Mouse (Mus musculus) ES-E14 (cell line): Measurements from ENCODE around the gene Snrpa.

Source experiments
- MAFK ChIP-seq: IDR thresholded peaks from 2 replicates; pipeline ENCODE4 v1.6.1; 2014; ENCODE audit warnings: mild to moderate bottlenecking, low read depth, low read length, inconsistent platforms; ENCODE audit not compliant: insufficient read depth
- ZNF384 ChIP-seq: IDR thresholded peaks from 2 replicates; pipeline ENCODE4 v1.6.1; 2012; ENCODE audit warnings: low read depth, low read length, inconsistent platforms

- no peak for TF ChIP-seq MAFK
- TF ChIP-seq ZNF384, result no peak
These were observed 35.1 kb downstream of the Snrpa start for GRCm38 (mm10) chr7:27160921-27161320.
